Comparison of ENCODE assay signal across 8 mouse cellular contexts in genomic region chr4:132074077-132074932, GRCm38 (mm10). TPM values are rescaled to one million over a fixed set of nuclear protein-coding genes. Genes with fewer than 3 reads are reported as not detected.
DNase-seq lines count a peak whose midpoint lies in the region; ATAC-seq and TF ChIP-seq lines count a peak whose summit lies in the region.

Gene Gm10300, plus strand, starts transcription at chr4:132074697.

- H3K9me3 ChIP-seq in erythroblast, embryonic 14.5 days (ENCODE audit: control insufficient read depth, low read length), result no peaks in the 10 kb centered on the region
- no peaks in the 10 kb centered on the region for H3K9me3 ChIP-seq in hindbrain, embryonic 16.5 days (ENCODE audit: control insufficient read depth, low read length)
- no peaks in the 10 kb centered on the region for H3K9me3 ChIP-seq in liver, embryonic 11.5 days (ENCODE audit: control insufficient read depth, low read length)
- no peaks in the 10 kb centered on the region for H3K9me3 ChIP-seq in midbrain, postnatal 0 days (ENCODE audit: low read length)

- TF ChIP-seq POLR2A in cerebellum, adult 2 months (IDR thresholded peaks at IDR 0.05; ENCODE audit: borderline replicate concordance, insufficient read depth, low read length), result peak; percentile 27; the same call in 1 of the 2 replicates

- 3% methylated on average over 30 of the region's 42 CpGs for WGBS in cerebellum, adult 2 months
- WGBS in hindbrain, embryonic 16.5 days, result under 1% methylated on average over 34 of the region's 42 CpGs
- under 1% methylated on average over 41 of the region's 42 CpGs for WGBS in liver, embryonic 11.5 days
- under 1% methylated on average over 41 of the region's 42 CpGs for WGBS in midbrain, postnatal 0 days

- H3K4me2 ChIP-seq in hindbrain, embryonic 16.5 days (ENCODE audit: low read length), result peak within 1 kb of the TSS; percentile 100
- peak within 1 kb of the TSS; percentile 99 for H3K4me2 ChIP-seq in liver, embryonic 11.5 days
- peak within 1 kb of the TSS; percentile 100 for H3K4me2 ChIP-seq in midbrain, postnatal 0 days (ENCODE audit: low read depth, low read length, poor library complexity, severe bottlenecking)

- no peaks in the 10 kb centered on the region for H3K27me3 ChIP-seq in erythroblast, embryonic 14.5 days (ENCODE audit: control insufficient read depth)
- H3K27me3 ChIP-seq in cerebellum, adult 2 months (ENCODE audit: control insufficient read depth, insufficient read depth, low read length), result no peaks in the 10 kb centered on the region
- H3K27me3 ChIP-seq in hindbrain, embryonic 16.5 days (replicated peaks; ENCODE audit: control insufficient read depth, insufficient read depth, low read length), result no peaks in the 10 kb centered on the region; the same call in none of the 2 replicates
- no peaks in the 10 kb centered on the region for H3K27me3 ChIP-seq in liver, embryonic 11.5 days (replicated peaks; ENCODE audit: control insufficient read depth, insufficient read depth, low read length)
- H3K27me3 ChIP-seq in midbrain, postnatal 0 days (ENCODE audit: insufficient read depth, low read length), result no peaks in the 10 kb centered on the region

- peaks cover 56% of the 10 kb centered on the region for H3K36me3 ChIP-seq in erythroblast, embryonic 14.5 days (ENCODE audit: control insufficient read depth)
- no peaks in the 10 kb centered on the region for H3K36me3 ChIP-seq in hindbrain, embryonic 16.5 days (ENCODE audit: control insufficient read depth, insufficient read depth, low read length)
- peaks cover 13% of the 10 kb centered on the region for H3K36me3 ChIP-seq in liver, embryonic 11.5 days (ENCODE audit: control insufficient read depth, insufficient read depth, low read length)
- no peaks in the 10 kb centered on the region for H3K36me3 ChIP-seq in midbrain, postnatal 0 days (ENCODE audit: insufficient read depth, low read length)

- peak within 1 kb of the TSS; percentile 77 for H3K27ac ChIP-seq in cerebellum, adult 2 months (ENCODE audit: insufficient read depth, low read length)
- H3K27ac ChIP-seq in hindbrain, embryonic 16.5 days (ENCODE audit: low read depth, low read length), result no peak within 1 kb of the TSS
- peak within 1 kb of the TSS; percentile 100 for H3K27ac ChIP-seq in liver, embryonic 11.5 days (ENCODE audit: low read depth, low read length)
- no peak within 1 kb of the TSS for H3K27ac ChIP-seq in midbrain, postnatal 0 days (ENCODE audit: low read depth, low read length)

- no peak for TF ChIP-seq CTCF in cerebellum, adult 2 months (IDR thresholded peaks at IDR 0.05; ENCODE audit: borderline replicate concordance, insufficient read depth, low read depth, low read length)
- TF ChIP-seq CTCF in midbrain, postnatal 0 days (IDR thresholded peaks at IDR 0.05), result no peak

- no peak for ATAC-seq in erythroblast, adult 5-6 weeks (replicated peaks; ENCODE audit: low FRiP score, poor library complexity, severe bottlenecking)
- peak; percentile 32; the same call in 1 of the 2 replicates for ATAC-seq in hindbrain, embryonic 16.5 days
- 0 out of 2 replicates have a peak, but pooled peaks have one; percentile 13 for ATAC-seq in liver, embryonic 11.5 days (replicated peaks; ENCODE audit: low FRiP score)
- 0 out of 2 replicates have a peak, but pooled peaks have one; percentile 9 for ATAC-seq in midbrain, postnatal 0 days (ENCODE audit: low FRiP score)

- DNase-seq in cerebellum, adult 2 months, result peak in 1 of 2 experiments; percentile 60
- DNase-seq in gastrocnemius, postnatal 10 days, result peak; percentile 41
- peak; percentile 70 for DNase-seq in liver, embryonic 11.5 days (ENCODE audit: low spot score)
- DNase-seq in midbrain, postnatal 0 days (ENCODE audit: low spot score), result no peak
- peak; percentile 40 to 48 for DNase-seq in thymus, postnatal 10 days (ENCODE audit: low spot score in 2 of 2)

- H3K4me1 ChIP-seq in erythroblast, embryonic 14.5 days (ENCODE audit: control insufficient read depth), result peaks cover 82% of the 10 kb centered on the region
- peaks cover 7% of the 10 kb centered on the region; the same call in 1 of the 2 replicates for H3K4me1 ChIP-seq in cerebellum, adult 2 months (ENCODE audit: control insufficient read depth, insufficient read depth, low read length)
- H3K4me1 ChIP-seq in hindbrain, embryonic 16.5 days (ENCODE audit: control insufficient read depth, insufficient read depth, low read depth, low read length), result peaks cover 12% of the 10 kb centered on the region
- peaks cover 71% of the 10 kb centered on the region for H3K4me1 ChIP-seq in liver, embryonic 11.5 days (replicated peaks; ENCODE audit: control insufficient read depth, insufficient read depth, low read length)
- 0 out of 2 replicates have a peak, but pooled peaks cover 2% of the 10 kb centered on the region for H3K4me1 ChIP-seq in midbrain, postnatal 0 days (ENCODE audit: insufficient read depth, low read length)

- peak within 1 kb of the TSS; percentile 82 for H3K4me3 ChIP-seq in erythroblast, embryonic 14.5 days (replicated peaks)
- peak within 1 kb of the TSS; percentile 93 for H3K4me3 ChIP-seq in cerebellum, adult 2 months (replicated peaks; ENCODE audit: insufficient read depth, low read depth, low read length)
- H3K4me3 ChIP-seq in hindbrain, embryonic 16.5 days (ENCODE audit: low read length), result peak within 1 kb of the TSS; percentile 80
- H3K4me3 ChIP-seq in liver, embryonic 11.5 days (ENCODE audit: low read depth, low read length), result peak within 1 kb of the TSS; percentile 76
- H3K4me3 ChIP-seq in midbrain, postnatal 0 days (ENCODE audit: low read depth, low read length), result peak within 1 kb of the TSS; percentile 62

- peak within 1 kb of the TSS; percentile 75 for H3K9ac ChIP-seq in hindbrain, embryonic 16.5 days (ENCODE audit: low read depth, low read length)
- H3K9ac ChIP-seq in liver, embryonic 11.5 days (ENCODE audit: low read depth, low read length), result peak within 1 kb of the TSS; percentile 93
- peak within 1 kb of the TSS; percentile 54 for H3K9ac ChIP-seq in midbrain, postnatal 0 days (replicated peaks; ENCODE audit: low read length, poor library complexity, severe bottlenecking)

RNA-seq across cellular contexts. Expression of gene Gm10300, which starts in this region (rescaled TPM):
- polyA plus RNA-seq in erythroblast, embryonic 14.5 days (2012), result 0.05 and 0.06 TPM in 2 replicates
- 2.7 TPM in 1 of 2 replicates, not detected in the other for total RNA-seq in erythroblast, adult 5-6 weeks (2015; ENCODE audit: low replicate concordance)
- 3.7 and 3.9 TPM in 2 replicates for total RNA-seq in erythroblast, adult 5-6 weeks (2017; ENCODE audit: low replicate concordance)
- 0.15 and 0.24 TPM in 2 replicates for polyA plus RNA-seq in cerebellum, adult 2 months (2012; rRNA removed)
- total RNA-seq in gastrocnemius, postnatal 10 days (2021), result under 1 TPM in 1 of 2 experiments, not detected in 1; 0.18 TPM
- 0.09 TPM in 1 of 2 replicates, not detected in the other for polyA plus RNA-seq in hindbrain, embryonic 16.5 days (2015; fragmentation: Nextera tagmentation; extraction: Ambion mirVana)
- polyA plus RNA-seq in liver, embryonic 11.5 days (2014; fragmentation: Nextera tagmentation; extraction: Ambion mirVana), result 0.10 and 0.11 TPM in 2 replicates
- total RNA-seq in midbrain, postnatal 0 days (2014; rRNA removed), result 0.05 TPM in 1 of 2 replicates, not detected in the other
- 0.06 TPM in 1 of 2 replicates, not detected in the other for polyA plus RNA-seq in midbrain, postnatal 0 days (2015; fragmentation: Nextera tagmentation; extraction: Ambion mirVana)

Comparison
In these comparisons a context has a peak if more than half of its experiments do, and no peak if none do; other contexts are left out.
1. Peak in DNase-seq in gastrocnemius, postnatal 10 days; RNA of the gene not detected or under 1 TPM.
2. Peak in ATAC-seq, H3K4me3 ChIP-seq, H3K9ac ChIP-seq and H3K4me2 ChIP-seq in hindbrain, embryonic 16.5 days; RNA of the gene not detected or under 1 TPM.
3. Peak in DNase-seq, ATAC-seq, H3K4me3 ChIP-seq, H3K27ac ChIP-seq, H3K9ac ChIP-seq and H3K4me2 ChIP-seq in liver, embryonic 11.5 days; RNA of the gene not detected or under 1 TPM.
4. Peak in ATAC-seq, H3K4me3 ChIP-seq, H3K9ac ChIP-seq and H3K4me2 ChIP-seq in midbrain, postnatal 0 days; RNA of the gene not detected or under 1 TPM.